Mouse (Mus musculus) cerebellum, adult 11-12 months (tissue): ENCODE results near the gene Nr1h5.
A peak's percentile ranks its signal among the peaks of the same experiment; 100 is the strongest.

Source experiments
- DNase-seq: peaks from one replicate; pipeline ENCODE4 v3.0.0; 2022

Nr1h5 gene

DNA sequence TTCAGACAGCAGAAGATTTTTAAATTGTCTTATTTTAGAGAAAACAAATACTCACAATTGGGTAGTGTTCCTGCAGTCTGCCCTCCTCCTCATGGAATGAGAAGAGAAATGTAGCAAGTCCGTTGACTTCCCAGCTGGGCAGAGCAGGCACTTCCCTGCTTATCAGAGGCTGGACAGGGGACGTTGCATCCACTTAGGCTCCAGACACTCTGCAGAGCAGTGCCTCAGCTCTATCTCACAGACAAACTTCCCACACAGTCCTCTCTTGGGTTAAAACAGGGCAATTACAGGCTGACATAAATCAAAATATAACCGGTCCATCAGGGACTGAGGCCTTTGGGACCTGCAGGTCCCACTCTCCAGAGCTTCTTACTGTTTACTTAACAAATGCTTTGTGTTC is at the start of gene Nr1h5:
Gene Nr1h5 (minus strand): TSS at position 101 of the 400 bp plus-strand sequence.
- DNase-seq, result no peak

DNA sequence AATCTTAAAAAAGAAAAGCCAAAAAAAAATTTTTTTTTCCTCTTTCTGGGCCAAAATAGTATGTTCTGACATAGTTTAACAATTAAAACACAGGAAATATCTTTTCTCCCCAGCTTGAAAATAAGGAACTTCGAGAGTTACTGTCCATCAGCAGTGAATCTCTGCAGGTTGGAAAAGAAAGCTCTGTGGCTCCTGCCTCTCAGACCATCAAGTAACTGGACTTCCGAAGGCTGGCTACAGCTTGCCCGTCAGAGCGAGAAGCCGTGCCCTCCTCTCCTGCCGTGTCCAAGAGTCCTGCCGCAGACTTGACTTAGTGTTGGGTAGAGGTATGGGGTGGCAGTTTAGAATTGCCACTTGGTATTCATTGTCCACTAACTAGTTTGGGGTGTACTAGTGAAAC is 37.7 kb upstream of the Nr1h5 start:
- DNase-seq, result no peak

DNA sequence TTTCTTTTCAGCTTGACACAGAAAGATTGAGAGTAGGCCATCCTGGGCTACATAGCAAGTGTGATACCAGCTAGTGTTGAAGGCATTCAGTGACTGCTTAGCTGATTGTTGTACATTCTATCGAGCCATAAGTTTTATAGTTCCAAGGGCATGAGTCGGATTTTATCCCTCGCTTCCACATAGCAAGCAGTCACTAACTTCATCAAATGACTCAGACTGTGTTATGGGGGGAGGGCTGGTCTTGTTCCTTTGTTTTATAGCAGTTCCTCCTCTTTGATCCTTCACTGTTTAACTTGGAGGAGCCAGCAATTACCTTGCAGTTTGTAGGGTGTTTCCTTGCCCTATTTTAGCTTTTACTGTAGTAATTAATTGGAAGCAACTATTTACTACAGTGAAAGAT is 33.7 kb upstream of the Nr1h5 start:
- no peak for DNase-seq

DNA sequence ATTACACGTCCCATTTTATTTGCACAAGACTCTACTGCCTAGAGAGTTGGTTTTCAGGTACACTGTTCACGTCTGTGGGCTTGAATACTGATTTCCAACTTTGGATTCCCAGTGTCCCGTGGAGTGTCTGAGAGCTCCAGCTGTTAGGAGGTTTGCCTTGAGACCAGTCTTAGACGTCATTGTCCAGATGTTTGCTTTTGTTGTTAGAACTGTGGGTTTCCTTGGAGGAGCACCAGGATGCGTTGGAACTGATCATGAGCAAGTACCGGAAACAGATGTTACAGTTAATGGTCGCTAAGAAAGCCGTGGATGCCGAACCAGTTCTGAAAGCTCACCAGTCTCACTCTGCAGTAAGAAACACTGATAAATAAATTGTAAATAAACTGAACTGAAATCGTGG is 33.1 kb upstream of the Nr1h5 start:
- DNase-seq, result no peak

DNA sequence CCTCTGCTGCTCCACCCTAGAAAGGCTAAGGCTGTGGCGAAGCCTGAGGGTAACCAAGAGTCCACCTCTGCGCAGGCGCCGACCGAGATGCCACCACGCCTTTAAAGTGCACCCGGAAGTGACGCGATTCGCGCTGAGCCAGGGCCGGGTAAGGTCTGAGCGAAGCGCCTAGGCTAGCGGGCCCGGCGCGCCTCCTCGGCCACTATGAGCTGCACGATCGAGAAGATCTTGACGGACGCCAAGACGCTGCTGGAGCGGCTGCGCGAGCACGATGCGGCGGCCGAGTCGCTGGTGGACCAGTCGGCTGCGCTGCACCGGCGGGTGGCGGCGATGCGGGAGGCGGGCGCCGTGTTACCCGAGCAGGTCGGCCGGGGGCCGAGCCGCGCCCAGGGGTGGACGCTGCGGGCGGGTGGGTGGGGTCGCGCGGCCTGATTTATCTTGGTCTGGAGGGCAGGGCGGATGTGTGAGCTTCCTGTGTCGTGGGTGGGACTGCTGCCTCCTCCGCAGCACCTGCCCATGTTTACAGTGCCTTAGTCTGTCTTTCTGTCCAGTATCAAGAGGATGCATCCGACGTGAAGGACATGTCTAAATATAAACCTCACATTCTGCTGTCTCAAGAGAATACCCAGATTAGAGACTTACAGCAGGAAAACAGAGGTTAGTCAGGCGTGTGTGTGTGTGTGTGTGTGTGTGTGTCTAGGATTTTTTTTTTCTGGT is 31.8 kb upstream of the Nr1h5 start, which contains the start of gene Sike1:
Gene Sike1 (plus strand): TSS at position 104 of the 717 bp plus-strand sequence.
- DNase-seq, result peak; percentile 93

DNA sequence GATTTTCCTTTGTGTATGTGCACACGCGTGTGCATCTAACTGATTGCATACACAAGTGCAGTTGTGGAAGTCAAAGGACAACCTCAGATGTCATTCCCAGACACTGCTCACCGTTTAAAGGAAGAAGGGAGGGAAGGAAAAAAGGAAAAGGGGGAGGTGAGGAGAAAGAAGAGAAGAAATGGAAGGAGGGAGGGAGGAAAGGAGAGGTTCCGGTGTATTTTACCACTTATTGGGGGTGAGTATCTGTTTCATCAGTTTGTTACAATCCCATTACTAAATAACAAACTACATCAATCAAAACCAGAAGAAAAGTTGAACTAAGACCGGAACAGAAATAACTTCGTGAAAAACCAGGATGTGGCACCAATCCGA is 31.3 kb upstream of the Nr1h5 start:
- DNase-seq, result no peak

DNA sequence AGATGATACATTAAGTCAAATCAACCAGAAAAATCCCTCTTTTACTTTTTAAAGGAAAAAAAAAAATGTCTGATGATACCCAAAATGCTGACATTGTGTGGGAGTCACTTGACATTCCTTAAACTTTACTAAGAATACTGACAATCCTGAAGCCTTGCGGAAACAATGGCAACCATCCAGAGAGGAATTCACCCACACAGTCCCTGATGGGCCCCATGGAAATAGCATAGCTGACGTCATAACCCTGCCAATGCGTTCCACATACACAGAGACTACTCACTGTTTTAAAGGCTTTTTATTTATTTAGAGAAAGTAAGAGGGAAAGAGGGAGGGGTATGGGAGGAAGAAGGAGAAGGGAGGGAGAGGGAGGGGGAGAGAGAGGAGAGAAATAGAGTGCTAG is 29.0 kb upstream of the Nr1h5 start:
- no peak for DNase-seq

DNA sequence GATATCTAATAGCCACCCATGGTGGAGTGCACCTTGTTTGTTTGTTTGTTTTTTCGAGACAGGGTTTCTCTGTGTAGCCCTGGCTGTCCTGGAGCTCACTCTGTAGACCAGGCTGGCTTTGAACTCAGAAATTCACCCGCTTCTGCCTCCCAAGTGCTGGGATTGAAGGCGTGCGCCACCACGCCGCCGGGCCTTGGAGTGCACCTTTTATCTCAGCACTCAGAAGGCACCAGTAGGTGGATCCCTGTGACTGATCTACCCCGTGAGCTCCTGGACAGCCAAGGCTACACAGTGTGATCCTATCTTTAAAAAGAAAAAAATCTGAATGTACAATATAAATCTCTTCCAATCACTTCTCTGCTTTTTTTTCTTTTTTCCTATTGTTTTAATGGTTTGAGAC is 27.1 kb upstream of the Nr1h5 start:
- no peak for DNase-seq

DNA sequence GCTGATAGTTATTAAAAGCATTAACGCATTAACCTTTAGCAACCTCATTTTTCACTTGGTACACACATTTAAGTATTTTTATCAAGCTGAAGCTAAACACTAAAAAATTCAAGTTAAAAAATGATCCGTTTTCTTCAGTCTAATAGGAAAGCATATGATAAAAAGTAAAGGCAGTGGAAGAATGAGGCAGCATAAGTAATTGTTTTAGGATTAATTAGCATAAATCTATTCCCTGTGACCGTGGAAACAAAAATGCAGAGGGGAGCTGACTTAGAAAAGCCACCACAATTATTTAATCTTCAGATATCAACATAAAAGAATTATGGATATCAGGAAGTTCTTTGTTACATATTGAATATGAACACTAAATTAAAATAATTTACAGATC is 16.4 kb upstream of the Nr1h5 start:
- no peak for DNase-seq

DNA sequence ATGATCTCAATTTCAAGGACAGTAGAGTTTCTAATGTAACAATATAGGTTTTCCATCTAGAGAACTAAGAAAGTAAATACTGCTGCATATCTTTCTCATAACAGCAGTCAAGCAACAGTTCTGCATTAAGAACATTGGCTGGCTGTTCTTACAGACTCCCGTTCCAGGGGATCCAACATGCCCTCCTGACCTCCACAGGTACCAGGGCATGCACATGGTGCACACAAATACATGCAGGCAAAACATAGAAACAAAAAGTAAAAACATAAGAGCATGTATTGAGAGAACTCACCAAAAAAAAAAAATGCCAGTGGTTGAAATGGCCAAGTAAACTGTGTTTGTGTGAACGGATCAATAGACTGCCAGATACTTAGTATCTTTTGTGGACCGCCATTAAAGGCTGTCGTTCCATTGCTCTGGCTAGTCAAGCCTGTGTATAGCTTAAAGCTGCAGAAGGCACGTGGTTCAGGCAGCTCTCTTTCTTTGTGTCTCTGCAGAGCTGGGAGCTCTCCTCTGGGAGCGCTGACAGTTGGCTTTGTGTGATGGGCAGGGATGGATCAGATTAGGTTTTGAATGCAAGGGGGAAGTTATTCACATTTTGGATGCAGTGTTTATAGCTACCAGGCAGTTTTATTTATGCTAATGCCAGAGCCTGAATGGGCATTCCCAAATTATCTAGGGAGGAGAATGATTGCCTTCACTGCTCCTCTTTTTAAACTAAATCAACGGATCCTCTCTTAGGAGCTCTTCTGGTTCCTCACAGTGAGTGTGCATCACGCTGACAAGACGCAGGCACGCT is 15.8 kb upstream of the Nr1h5 start:
- no peak for DNase-seq

DNA sequence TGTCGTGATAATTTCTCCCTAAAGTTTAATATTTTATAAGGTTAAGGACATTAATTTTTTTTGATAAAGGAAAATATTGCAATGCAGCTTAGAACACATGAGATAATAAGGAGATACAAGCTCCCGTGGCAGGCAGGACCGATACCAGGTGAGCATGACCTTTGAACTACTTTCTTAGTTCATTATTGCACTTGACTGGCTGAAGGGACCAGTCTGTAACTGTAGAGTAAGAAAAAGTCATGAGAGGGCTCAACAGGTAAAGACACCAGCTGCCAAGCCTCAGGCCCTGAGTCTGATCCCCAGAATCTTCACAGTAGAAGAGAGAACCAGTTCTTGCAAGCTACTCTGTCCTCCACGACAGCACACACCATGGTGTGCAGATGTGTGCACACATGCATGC is 13.0 kb upstream of the Nr1h5 start:
- DNase-seq, result no peak

DNA sequence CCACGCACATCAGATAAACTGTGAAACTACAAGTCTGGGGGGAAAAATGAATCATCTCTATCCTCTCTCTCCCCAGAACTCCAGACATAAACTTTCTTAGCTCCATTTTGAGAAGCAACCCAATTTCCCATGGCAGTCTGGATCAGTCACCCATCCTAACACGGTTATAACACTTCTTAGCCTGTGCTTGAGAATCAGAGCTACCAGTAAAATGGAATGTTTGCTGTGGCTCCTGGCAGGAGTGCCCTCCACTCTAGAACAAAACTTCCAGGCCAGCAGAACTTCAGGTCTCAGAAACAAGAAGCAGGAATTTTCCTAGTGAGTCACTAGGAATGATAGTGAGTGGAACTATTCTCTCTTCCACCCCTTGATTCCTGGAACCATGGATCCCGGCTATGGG is 6.6 kb upstream of the Nr1h5 start:
- no peak for DNase-seq

DNA sequence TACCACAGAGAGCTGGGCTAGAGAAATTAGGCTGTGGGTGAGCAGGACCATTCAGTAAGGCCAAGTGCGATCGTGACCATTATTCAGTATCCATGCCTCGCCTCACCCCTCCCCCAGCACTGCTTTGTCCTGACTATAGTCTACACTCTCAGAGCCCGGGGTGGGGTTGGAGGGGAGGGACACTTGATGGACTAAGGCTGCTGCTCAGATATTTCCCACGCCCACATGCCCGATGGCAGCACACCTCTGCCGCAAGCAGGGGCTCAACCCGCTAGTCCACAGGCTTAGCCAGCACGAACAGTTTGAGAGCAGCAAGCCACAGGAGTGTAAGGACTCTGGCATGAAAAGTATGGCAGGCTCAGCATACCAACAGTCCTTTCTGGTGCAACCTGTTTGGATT is 6.1 kb upstream of the Nr1h5 start:
- no peak for DNase-seq

DNA sequence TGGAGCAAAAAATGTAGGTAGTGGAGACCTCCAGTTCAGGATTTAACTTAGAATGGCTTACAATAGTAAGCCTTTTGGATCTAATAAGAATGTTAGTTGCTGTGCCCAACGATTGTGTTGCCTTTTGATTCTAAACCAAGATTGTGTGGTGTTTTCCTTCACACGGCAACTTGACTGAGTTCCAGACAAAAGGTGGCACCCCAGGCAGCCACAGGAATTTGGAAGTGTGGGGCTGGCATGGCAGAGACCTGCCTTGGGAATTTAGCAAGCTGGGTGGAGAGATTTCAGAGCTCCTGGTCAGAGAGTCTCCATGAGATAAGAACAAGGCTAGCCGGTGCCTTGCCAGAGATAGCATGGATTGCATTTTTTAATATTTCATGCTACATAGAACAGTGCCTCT is 8.3 kb downstream of the Nr1h5 start:
- DNase-seq, result no peak

DNA sequence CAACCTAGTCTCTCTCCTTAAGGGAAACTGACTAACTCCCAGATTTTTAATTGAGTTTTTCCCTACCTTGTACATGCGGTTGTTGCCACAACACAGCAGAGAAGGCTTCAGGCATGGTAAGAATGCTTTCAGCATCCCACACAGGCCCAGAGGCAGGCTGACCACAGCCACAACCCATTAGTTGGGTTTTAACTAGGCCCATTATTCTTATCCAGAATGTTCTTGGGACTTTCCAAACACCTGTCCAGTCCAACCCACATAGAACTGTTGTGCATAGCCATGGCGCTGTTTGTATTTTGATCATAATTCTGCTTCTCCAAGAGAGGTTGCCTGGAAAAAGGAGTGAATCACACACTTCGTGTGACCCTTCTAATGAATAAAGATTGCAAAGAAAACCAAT is 8.8 kb downstream of the Nr1h5 start:
- no peak for DNase-seq

DNA sequence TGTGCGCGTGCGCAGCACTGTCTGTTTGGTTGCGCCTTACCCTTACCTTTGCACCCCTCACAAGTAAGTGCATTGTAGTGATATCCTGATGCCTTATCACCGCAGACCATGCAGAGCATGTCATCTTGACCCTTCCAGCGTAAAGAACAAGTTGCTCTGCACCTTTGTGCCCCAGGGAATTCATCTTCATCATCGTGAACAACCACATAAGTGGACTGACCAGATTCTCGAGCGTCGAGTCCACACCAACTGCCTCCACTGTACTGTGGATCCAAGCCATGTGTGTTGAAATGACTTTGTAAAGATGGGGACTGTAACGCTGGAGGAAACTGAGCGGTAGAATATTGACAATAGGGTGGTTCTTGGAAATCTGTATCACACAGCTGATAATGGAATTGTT is 9.5 kb downstream of the Nr1h5 start:
- DNase-seq, result no peak

DNA sequence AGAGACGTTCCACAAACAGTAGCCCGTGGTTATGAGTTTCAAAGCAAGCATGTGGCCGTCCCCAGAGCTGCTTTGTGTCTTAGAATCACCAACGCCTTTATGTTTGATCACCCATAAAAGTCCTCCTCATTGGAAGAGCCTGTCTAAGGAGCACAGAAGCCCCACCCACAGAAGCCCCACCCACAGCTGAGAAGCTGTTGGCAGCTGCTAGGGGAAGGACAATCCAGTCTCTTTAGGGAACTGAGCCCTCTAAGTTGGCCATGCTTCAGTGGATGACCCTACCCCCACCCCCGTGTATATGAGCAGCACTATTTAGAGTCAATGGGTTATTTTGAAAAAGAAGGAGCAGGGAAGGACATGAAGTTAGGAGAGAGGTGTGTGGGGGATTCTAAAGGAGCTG is 17.1 kb downstream of the Nr1h5 start:
- DNase-seq, result no peak

DNA sequence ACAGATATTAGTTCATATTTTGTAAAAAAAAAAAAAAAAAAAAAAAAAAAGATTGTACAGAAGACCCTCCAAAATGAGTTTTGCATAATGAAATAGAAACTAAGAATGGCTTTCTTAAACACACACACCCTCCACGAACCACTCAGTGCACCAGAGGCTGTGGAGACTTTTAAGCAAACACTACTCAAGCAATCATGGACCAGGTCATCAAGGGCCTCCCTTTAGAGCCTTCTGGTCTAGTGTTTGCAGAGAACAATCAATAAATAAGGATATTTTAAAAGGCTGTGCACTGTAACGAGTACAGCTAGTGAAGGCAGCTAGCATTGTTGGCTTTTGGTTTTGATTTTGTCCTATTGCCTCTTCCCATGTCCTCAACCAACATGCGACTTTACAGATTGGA is 17.6 kb downstream of the Nr1h5 start:
- no peak for DNase-seq

DNA sequence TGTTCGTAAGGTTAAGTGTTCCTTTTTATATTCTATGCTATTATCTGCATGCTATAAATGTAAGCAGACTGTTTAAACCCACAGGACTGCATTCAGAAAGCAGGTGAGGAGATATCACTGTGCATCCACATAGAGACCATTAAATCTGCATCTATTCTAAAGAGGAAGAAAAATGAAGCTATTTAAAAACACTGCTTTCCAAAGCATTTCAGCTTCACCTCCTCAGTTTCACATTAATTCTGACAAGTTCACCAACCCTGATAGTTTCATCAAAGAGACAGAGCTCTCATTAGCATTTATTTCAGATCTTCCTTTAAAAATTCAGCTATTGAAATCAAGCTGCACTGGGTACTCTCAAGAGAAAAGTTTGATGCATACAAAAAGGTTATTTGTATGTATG is 25.8 kb downstream of the Nr1h5 start:
- DNase-seq, result no peak

DNA sequence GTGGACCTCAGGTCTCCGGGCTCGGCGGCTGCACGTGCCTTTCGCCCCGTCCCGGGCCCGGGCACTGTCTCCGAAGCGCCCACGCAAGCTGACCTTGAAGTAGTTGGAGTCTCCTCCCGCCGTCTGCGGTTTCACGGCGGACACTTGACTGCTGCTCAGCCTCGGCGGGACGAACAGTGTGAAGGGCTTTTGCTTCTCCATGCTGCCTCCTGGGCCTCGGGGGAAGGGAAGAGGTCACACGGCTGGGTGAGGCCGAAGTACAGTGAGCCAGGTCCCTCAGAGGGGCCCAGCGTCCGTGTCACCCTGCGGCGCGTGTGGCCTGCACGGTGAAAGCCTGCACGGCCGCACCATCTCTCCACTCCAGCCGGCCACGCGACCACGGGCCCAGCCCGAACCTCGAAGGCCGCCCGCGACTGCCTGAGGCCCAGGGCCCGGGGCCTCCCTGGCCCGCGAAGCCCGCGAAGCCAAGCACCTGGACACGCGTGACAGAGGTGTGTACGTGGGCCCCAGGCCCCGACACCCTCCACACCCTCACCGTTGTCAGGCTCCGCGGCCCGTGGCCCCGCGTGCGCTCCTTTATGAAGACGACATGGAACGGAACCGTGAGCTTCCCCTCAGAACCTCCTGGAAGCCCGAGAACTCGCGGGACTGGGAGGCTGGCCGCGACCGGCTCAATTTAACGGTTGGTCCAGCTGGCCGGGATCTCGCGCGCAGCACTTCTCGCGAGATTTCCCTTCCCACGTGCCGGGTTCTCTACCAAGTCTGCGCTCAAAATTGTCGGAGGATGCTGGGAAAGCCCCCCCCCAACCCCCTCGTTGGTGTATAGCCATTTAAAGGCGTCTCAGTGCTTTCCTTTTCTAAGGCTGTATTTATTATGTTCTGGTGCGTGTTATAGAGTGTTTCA is 28.2 kb downstream of the Nr1h5 start, which contains the start of gene Sycp1:
Gene Sycp1 (minus strand): TSS at position 650 of the 904 bp plus-strand sequence.
- DNase-seq, result no peak

DNA sequence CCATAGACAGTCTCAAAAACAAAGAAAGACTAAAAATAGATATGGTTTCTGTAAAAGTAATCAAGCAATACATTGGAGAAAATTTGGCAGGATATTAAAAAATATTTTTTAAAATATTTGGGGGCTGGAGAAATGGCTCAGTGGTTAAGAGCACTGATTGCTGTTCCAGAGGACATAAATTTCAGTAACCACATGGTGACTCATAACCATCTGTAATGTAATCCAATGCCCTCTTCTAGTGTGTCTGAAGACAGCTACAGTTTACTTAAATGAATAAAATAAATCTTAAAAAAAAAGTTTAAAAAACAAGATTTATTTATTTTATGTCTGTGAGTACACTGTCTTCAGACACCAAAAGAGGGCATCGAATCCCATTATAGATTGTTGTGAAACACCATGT is 64.8 kb downstream of the Nr1h5 start:
- no peak for DNase-seq
